Mouse (Mus musculus) heart, embryonic 14.5 days (tissue): ENCODE results near the gene Olfr137. TPM values are rescaled to one million over a fixed set of nuclear protein-coding genes. Genes with fewer than 3 reads are reported as not detected.

Experiments used
- ATAC-seq: fragments of 200-750 bp; cut with Nextera tagmentation; 2 replicates; pipeline ENCODE4 v1.8.0; 2017; ENCODE audit warnings: low read depth, moderate TSS enrichment; ENCODE audit not compliant: insufficient number of reproducible peaks, insufficient read depth, low FRiP score
- H3K27ac ChIP-seq, 2 experiments: fragments of 200-500 bp in 1 of 2; fragments of 300-500 bp in 1 of 2; sonication (generic) in 1 of 2; replicated peaks in 1 of 2; 2 replicates each; pipeline ENCODE4 v1.5.1; 2012 to 2014; ENCODE audit warnings: low read depth in 2 of 2, low read length in 2 of 2, control low read depth in 1 of 2, mild to moderate bottlenecking in 1 of 2, mixed read lengths in 1 of 2; ENCODE audit not compliant: control insufficient read depth in 1 of 2, insufficient read depth in 1 of 2
- H3K27me3 ChIP-seq: fragments of 300-500 bp; sonication (generic); 2 replicates; pipeline ENCODE4 v1.6.1; 2014; ENCODE audit warnings: mild to moderate bottlenecking, low read length, control low read depth; ENCODE audit not compliant: control insufficient read depth, insufficient read depth
- H3K36me3 ChIP-seq: fragments of 300-500 bp; sonication (generic); 2 replicates; pipeline ENCODE4 v1.6.1; 2014; ENCODE audit warnings: mild to moderate bottlenecking, control low read depth, low read length, mixed read lengths; ENCODE audit not compliant: control insufficient read depth, insufficient read depth
- H3K4me1 ChIP-seq, 2 experiments: fragments of 200-500 bp in 1 of 2; fragments of 300-500 bp in 1 of 2; sonication (generic) in 1 of 2; 2 replicates each; pipeline ENCODE4 v1.6.1; 2012 to 2014; ENCODE audit warnings: low read length in 2 of 2, control low read depth in 1 of 2, mixed read lengths in 1 of 2; ENCODE audit not compliant: control insufficient read depth in 2 of 2, insufficient read depth in 2 of 2
- H3K4me2 ChIP-seq: fragments of 300-500 bp; sonication (generic); 2 replicates; pipeline ENCODE4 v1.6.1; 2014; ENCODE audit warnings: mild to moderate bottlenecking, low read length
- H3K4me3 ChIP-seq, 2 experiments: fragments of 200-500 bp in 1 of 2; fragments of 300-500 bp in 1 of 2; sonication (generic) in 1 of 2; 2 replicates each; pipeline ENCODE4 v1.5.1; 2012 to 2014; ENCODE audit warnings: low read length in 2 of 2, mild to moderate bottlenecking in 2 of 2, control low read depth in 1 of 2, low read depth in 1 of 2, moderate library complexity in 1 of 2; ENCODE audit not compliant: control insufficient read depth in 1 of 2, insufficient read depth in 1 of 2
- H3K9ac ChIP-seq: fragments of 300-500 bp; sonication (generic); 2 replicates; pipeline ENCODE4 v1.6.1; 2014; ENCODE audit warnings: mild to moderate bottlenecking, low read length
- H3K9me3 ChIP-seq: fragments of 300-500 bp; sonication (generic); 2 replicates; pipeline ENCODE4 v1.6.1; 2016; ENCODE audit warnings: low read length, control low read depth; ENCODE audit not compliant: control insufficient read depth
- WGBS: fragments of 180-500 bp; shearing (Covaris S2); extraction: QIAGEN DNeasy Blood & Tissue Kit; methylation state at CpG from one replicate; pipeline ENCODE4 v1.1.7; 2014; 5-methylcytosine and 5-hydroxymethylcytosine counted together
- polyA plus RNA-seq: library from polyadenylated mRNA; unstranded; fragments of >200 nt; fragmentation: Nextera tagmentation; extraction: Ambion mirVana; gene quantifications from 2 replicates; pipeline ENCODE4 v1.2.1, GENCODE M21; 2014

Olfr137 gene
- not detected in 2 replicates for polyA plus RNA-seq

GRCm38 (mm10) chr17:38307470-38307869, at the start of gene Olfr137:
Gene Olfr137 (minus strand): TSS chr17:38307570.
- H3K9ac ChIP-seq: no peak within 1 kb of the TSS
- no peaks in the 10 kb centered on the region for H3K4me1 ChIP-seq
- H3K4me3 ChIP-seq: no peak within 1 kb of the TSS
- H3K27me3 ChIP-seq: no peaks in the 10 kb centered on the region
- no peak for ATAC-seq
- no peak within 1 kb of the TSS for H3K4me2 ChIP-seq
- H3K27ac ChIP-seq: no peak within 1 kb of the TSS
- peaks cover 5% of the 10 kb centered on the region for H3K9me3 ChIP-seq
- no peaks in the 10 kb centered on the region for H3K36me3 ChIP-seq

- ATAC-seq: no peak
- H3K9me3 ChIP-seq: peaks cover 3% of the 10 kb centered on the region; the same call in 1 of the 2 replicates
- no peaks in the 10 kb centered on the region for H3K27me3 ChIP-seq
- no peak within 1 kb of the TSS for H3K4me2 ChIP-seq
- H3K27ac ChIP-seq: no peak within 1 kb of the TSS
- H3K4me1 ChIP-seq: no peaks in the 10 kb centered on the region
- H3K36me3 ChIP-seq: no peaks in the 10 kb centered on the region
- H3K9ac ChIP-seq: no peak within 1 kb of the TSS
- no peak within 1 kb of the TSS for H3K4me3 ChIP-seq
Observed at GRCm38 (mm10) chr17:38329531-38329930, 22.2 kb upstream of the Olfr137 start, which contains the start of gene Olfr136. Gene Olfr136 (plus strand): TSS chr17:38329831.

GRCm38 (mm10) chr17:38260735-38261134, 46.6 kb downstream of the Olfr137 start, which contains the start of gene Olfr138:
Gene Olfr138 (plus strand): TSS chr17:38261035.
- H3K36me3 ChIP-seq: no peaks in the 10 kb centered on the region
- H3K4me1 ChIP-seq: no peaks in the 10 kb centered on the region
- 56% methylated on average over 1 of the region's 1 CpGs for WGBS
- H3K4me3 ChIP-seq: no peak within 1 kb of the TSS
- no peak within 1 kb of the TSS for H3K27ac ChIP-seq
- ATAC-seq: no peak
- no peaks in the 10 kb centered on the region for H3K27me3 ChIP-seq
- H3K9ac ChIP-seq: no peak within 1 kb of the TSS
- H3K9me3 ChIP-seq: 0 out of 2 replicates have a peak, but pooled peaks cover 5% of the 10 kb centered on the region
- no peak within 1 kb of the TSS for H3K4me2 ChIP-seq

Other genes with a start within 250 kb of the Olfr137 start
- gene Olfr129, start 247.5 kb downstream of the Olfr137 start, polyA plus RNA-seq: not detected in 2 replicates
- gene Olfr130, start 243.6 kb downstream of the Olfr137 start, polyA plus RNA-seq: not detected in 2 replicates
- gene Olfr131, start 218.9 kb downstream of the Olfr137 start, polyA plus RNA-seq: not detected in 2 replicates
- not detected in 2 replicates for gene Olfr132, start 173.0 kb downstream of the Olfr137 start, polyA plus RNA-seq
- gene Olfr133, start 162.3 kb downstream of the Olfr137 start, polyA plus RNA-seq: not detected in 2 replicates
- gene Olfr134, start 136.2 kb downstream of the Olfr137 start, polyA plus RNA-seq: not detected in 2 replicates
- not detected in 2 replicates for gene Olfr135, start 103.2 kb downstream of the Olfr137 start, polyA plus RNA-seq
- not detected in 2 replicates for gene Olfr138, start 46.5 kb downstream of the Olfr137 start, polyA plus RNA-seq
- not detected in 2 replicates for gene Olfr136, start 22.3 kb upstream of the Olfr137 start, polyA plus RNA-seq
- gene Esp36, start 112.6 kb upstream of the Olfr137 start, polyA plus RNA-seq: not detected in 2 replicates
- gene Esp34, start 246.6 kb upstream of the Olfr137 start, polyA plus RNA-seq: not detected in 2 replicates